Mouse (Mus musculus) heart, embryonic 12.5 days (tissue): ENCODE measurements at regions not wholly inside any gene's neighbourhood (a gene's known extent, or its start where the extent isn't known, plus 50 kb on each side); places are given as distances from the start of the nearest gene placed in this dataset.
"Not testable (repeated sequence)": the region's sequence is repeated elsewhere in the genome, so short reads cannot be mapped to it uniquely, and the experiment has no call there.

ENCODE experiments used
- ATAC-seq: fragments of 200-750 bp; cut with Nextera tagmentation; 2 replicates; pipeline ENCODE4 v1.8.0; 2017; ENCODE audit warnings: moderate TSS enrichment, moderate library complexity; ENCODE audit not compliant: insufficient number of reproducible peaks, low FRiP score
- H3K27ac ChIP-seq: fragments of 300-500 bp; sonication (generic); 2 replicates; pipeline ENCODE4 v1.5.1; 2016; ENCODE audit warnings: mild to moderate bottlenecking, moderate library complexity; ENCODE audit not compliant: poor library complexity, severe bottlenecking
- H3K27me3 ChIP-seq: fragments of 300-500 bp; sonication (generic); replicated peaks from 2 replicates; pipeline ENCODE4 v1.6.1; 2016; ENCODE audit warnings: mild to moderate bottlenecking, moderate library complexity
- H3K36me3 ChIP-seq: fragments of 300-500 bp; sonication (generic); 2 replicates; pipeline ENCODE4 v1.6.1; 2016; ENCODE audit warnings: mild to moderate bottlenecking, moderate library complexity
- H3K4me1 ChIP-seq: fragments of 300-500 bp; sonication (generic); replicated peaks from 2 replicates; pipeline ENCODE4 v1.6.1; 2016; ENCODE audit warnings: mild to moderate bottlenecking
- H3K4me2 ChIP-seq: fragments of 300-500 bp; sonication (generic); 2 replicates; pipeline ENCODE4 v1.6.1; 2016; ENCODE audit warnings: mild to moderate bottlenecking, moderate library complexity
- H3K4me3 ChIP-seq: fragments of 300-500 bp; sonication (generic); 2 replicates; pipeline ENCODE4 v1.5.1; 2016; ENCODE audit warnings: mild to moderate bottlenecking
- H3K9ac ChIP-seq: fragments of 300-500 bp; sonication (generic); 2 replicates; pipeline ENCODE4 v1.6.1; 2016; ENCODE audit warnings: mild to moderate bottlenecking, moderate library complexity
- H3K9me3 ChIP-seq: fragments of 300-500 bp; sonication (generic); replicated peaks from 2 replicates; pipeline ENCODE4 v1.6.1; 2016; ENCODE audit warnings: mild to moderate bottlenecking, moderate library complexity
- WGBS: fragments of 180-500 bp; shearing (Covaris S2); methylation state at CpG from one replicate; pipeline ENCODE4 v1.1.7; 2016; 5-methylcytosine and 5-hydroxymethylcytosine counted together

- Histone ChIP-seq H3K4me2 (no peak overlapping the region), H3K9me3 (no peaks in the 10 kb centered on the region), H3K27ac (no peak overlapping the region), H3K9ac (no peak overlapping the region), H3K4me3 (no peak overlapping the region), H3K27me3 (no peaks in the 10 kb centered on the region), H3K4me1 (peaks cover 28% of the 10 kb centered on the region), H3K36me3 (no peaks in the 10 kb centered on the region)
- no peak for ATAC-seq
- WGBS: 84% methylated on average over 10 of the region's 10 CpGs
Measured at GRCm38 (mm10) chr13:99671747-99672146, 155.4 kb upstream of the Map1b start.

GRCm38 (mm10) chr13:99669987-99670534, 153.7 kb upstream of the Map1b start:
- H3K27ac ChIP-seq: 0 out of 2 replicates have a peak overlapping the region, but pooled peaks have one; percentile 18
- ATAC-seq: 0 out of 2 replicates have a peak, but pooled peaks have one; percentile 29

DNA sequence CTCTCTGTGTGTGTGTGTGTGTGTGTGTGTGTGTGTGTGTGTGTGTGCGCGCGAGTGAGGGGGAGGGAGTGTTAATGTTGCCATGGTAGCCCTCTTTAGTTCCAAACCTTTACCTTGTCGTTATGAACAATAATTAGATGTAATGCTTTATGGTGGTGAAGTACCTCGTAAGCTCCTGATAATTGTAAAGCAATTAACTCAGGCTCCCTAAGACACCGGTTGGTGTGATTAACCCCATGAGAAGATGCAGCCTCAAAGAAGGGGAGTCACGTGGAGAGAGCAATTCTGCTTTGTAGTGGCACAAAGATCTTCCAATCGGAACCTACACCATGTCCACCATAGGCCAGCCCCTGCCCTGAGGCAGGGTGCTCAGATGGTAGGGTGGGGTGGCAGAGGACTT, 152.3 kb upstream of the Map1b start:
- H3K36me3 ChIP-seq: no peaks in the 10 kb centered on the region
- no peak overlapping the region for H3K9ac ChIP-seq
- H3K27ac ChIP-seq: no peak overlapping the region
- WGBS: 78% methylated on average over 8 of the region's 8 CpGs
- no peak overlapping the region for H3K4me3 ChIP-seq
- no peaks in the 10 kb centered on the region for H3K27me3 ChIP-seq
- H3K4me1 ChIP-seq: peaks cover 21% of the 10 kb centered on the region
- ATAC-seq: no peak
- no peak overlapping the region for H3K4me2 ChIP-seq
- H3K9me3 ChIP-seq: no peaks in the 10 kb centered on the region

More at GRCm38 (mm10) chr13:99669987-99670534, 153.7 kb upstream of the Map1b start:
- no peak overlapping the region for H3K4me3 ChIP-seq
- H3K27me3 ChIP-seq: no peaks in the 10 kb centered on the region
- H3K36me3 ChIP-seq: no peaks in the 10 kb centered on the region
- WGBS: 53% methylated on average over 8 of the region's 8 CpGs
- H3K4me1 ChIP-seq: peaks cover 21% of the 10 kb centered on the region
- H3K9ac ChIP-seq: no peak overlapping the region
- no peak overlapping the region for H3K4me2 ChIP-seq
- no peaks in the 10 kb centered on the region for H3K9me3 ChIP-seq

GRCm38 (mm10) chr13:99666086-99666485, 149.7 kb upstream of the Map1b start:
- no peak for ATAC-seq

DNA sequence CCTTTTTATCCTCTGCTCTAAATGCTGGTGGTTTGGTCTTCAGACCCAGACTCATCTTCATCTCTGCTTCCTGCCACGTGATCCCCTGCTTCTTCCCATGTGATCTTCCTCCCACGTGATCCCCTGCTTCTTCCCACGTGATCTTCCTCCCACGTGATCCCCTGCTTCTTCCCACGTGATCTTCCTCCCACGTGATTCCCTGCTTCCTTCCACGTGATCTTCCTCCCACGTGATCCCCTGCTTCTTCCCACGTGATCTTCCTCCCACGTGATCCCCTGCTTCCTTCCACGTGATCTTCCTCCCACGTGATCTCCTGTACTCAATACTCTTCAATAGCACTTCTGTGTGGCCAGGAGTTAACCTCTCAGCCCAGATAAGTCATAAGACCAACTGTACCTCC, 147.1 kb upstream of the Map1b start:
- H3K36me3 ChIP-seq, H3K27ac ChIP-seq, H3K4me1 ChIP-seq, H3K9ac ChIP-seq, H3K27me3 ChIP-seq, H3K9me3 ChIP-seq, ATAC-seq, H3K4me2 ChIP-seq, H3K4me3 ChIP-seq: not testable (repeated sequence)
- WGBS: 77% methylated on average over 12 of the region's 12 CpGs

More at GRCm38 (mm10) chr13:99666086-99666485, 149.7 kb upstream of the Map1b start:
- no peaks in the 10 kb centered on the region for H3K36me3 ChIP-seq
- H3K9ac ChIP-seq: no peak overlapping the region
- no peaks in the 10 kb centered on the region for H3K27me3 ChIP-seq
- H3K4me1 ChIP-seq: peaks cover 14% of the 10 kb centered on the region
- no peaks in the 10 kb centered on the region for H3K9me3 ChIP-seq
- WGBS: 68% methylated on average over 7 of the region's 7 CpGs
- no peak overlapping the region for H3K4me3 ChIP-seq
- no peak overlapping the region for H3K27ac ChIP-seq
- no peak overlapping the region for H3K4me2 ChIP-seq

- Histone ChIP-seq H3K4me1 (peaks cover 29% of the 10 kb centered on the region), H3K27me3 (no peaks in the 10 kb centered on the region), H3K4me2 (no peak overlapping the region), H3K36me3 (no peaks in the 10 kb centered on the region), H3K27ac (no peak overlapping the region), H3K4me3 (no peak overlapping the region), H3K9ac (no peak overlapping the region), H3K9me3 (no peaks in the 10 kb centered on the region)
- 41% methylated on average over 6 of the region's 6 CpGs for WGBS
- ATAC-seq: 0 out of 2 replicates have a peak, but pooled peaks have one; percentile 36
Measured at GRCm38 (mm10) chr13:99647661-99648204, 131.4 kb upstream of the Map1b start.

- Histone ChIP-seq H3K27ac (no peak overlapping the region), H3K27me3 (no peaks in the 10 kb centered on the region), H3K9me3 (no peaks in the 10 kb centered on the region), H3K4me1 (peaks cover 41% of the 10 kb centered on the region), H3K4me2 (no peak overlapping the region), H3K4me3 (no peak overlapping the region), H3K36me3 (no peaks in the 10 kb centered on the region), H3K9ac (no peak overlapping the region)
- 74% methylated on average over 1 of the region's 1 CpGs for WGBS
- no peak for ATAC-seq
Measured at GRCm38 (mm10) chr13:99644771-99645170, 128.4 kb upstream of the Map1b start.

DNA sequence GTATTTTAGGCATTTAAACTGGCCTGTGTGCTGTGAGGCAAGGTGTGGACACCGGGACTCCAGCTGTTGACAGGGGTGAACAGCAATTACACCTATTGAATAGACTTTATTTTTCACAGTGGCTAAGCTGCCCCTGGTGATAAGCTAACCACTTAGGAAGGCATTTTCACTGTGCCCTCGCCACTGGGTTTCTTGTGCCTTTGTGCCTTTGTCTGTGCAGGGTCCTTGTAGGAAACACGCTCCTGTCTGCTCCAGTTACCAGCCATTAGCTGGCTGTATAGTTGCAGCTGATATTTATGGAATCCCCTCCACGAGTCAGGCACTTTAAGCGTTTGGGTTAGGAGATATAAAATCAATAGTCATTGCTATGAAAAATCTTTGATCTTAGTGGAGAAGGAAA, 126.5 kb upstream of the Map1b start:
- H3K9ac ChIP-seq: 0 out of 2 replicates have a peak overlapping the region, but pooled peaks have one; percentile 8

GRCm38 (mm10) chr13:99642301-99642700, 126.0 kb upstream of the Map1b start:
- Histone ChIP-seq H3K27me3 (no peaks in the 10 kb centered on the region), H3K9ac (no peak overlapping the region), H3K9me3 (no peaks in the 10 kb centered on the region), H3K4me2 (no peak overlapping the region), H3K27ac (peak overlapping the region; percentile 53; the same call in 1 of the 2 replicates), H3K36me3 (no peaks in the 10 kb centered on the region), H3K4me1 (peaks cover 35% of the 10 kb centered on the region), H3K4me3 (no peak overlapping the region)
- no peak for ATAC-seq
- WGBS: 47% methylated on average over 5 of the region's 5 CpGs

More for the DNA sequence above, 126.5 kb upstream of the Map1b start:
- Histone ChIP-seq H3K4me3 (no peak overlapping the region), H3K27me3 (no peaks in the 10 kb centered on the region), H3K9me3 (no peaks in the 10 kb centered on the region), H3K27ac (peak overlapping the region; percentile 53), H3K4me2 (0 out of 2 replicates have a peak overlapping the region, but pooled peaks have one; percentile 23), H3K36me3 (no peaks in the 10 kb centered on the region), H3K4me1 (peaks cover 40% of the 10 kb centered on the region)
- 22% methylated on average over 5 of the region's 5 CpGs for WGBS
- ATAC-seq: no peak; the same call in 1 of the 2 replicates

DNA sequence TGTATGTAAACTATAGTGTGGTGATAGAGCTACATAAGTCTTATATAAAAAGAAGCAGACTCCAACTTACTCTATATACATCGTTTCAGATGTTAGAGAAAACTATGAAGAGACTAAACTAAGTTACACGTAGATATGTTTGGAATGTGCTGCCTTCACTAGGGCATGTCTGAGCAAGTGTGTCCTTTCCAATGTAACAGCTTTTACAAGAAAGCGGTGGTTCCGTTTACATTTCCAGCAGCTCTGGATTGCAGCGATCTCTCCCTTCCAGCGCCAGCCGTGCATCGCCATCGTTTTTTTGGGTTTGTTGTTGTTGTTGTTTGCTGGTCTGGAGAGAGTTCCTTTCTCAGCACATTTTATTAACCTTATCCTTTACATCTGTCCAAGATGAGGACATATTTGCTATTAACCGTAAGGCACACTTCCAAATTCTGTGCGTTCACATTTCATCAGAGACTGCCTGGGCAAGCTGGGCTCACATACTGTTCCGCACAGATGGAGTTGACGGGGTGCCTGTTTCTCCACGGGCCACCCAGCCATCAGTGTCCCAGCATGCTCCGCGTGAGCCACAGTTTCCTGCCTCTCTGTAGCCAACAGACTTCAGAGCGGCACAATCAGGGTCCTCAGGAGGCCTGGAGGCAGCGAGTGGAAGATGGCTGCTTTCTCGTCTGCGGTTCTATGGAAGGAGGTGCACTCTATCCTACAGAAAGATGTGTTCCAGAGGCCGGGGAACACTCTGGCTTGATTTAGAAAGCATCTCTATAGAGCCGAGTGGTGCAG, 125.2 kb upstream of the Map1b start:
- WGBS: 83% methylated on average over 22 of the region's 22 CpGs
- no peak for ATAC-seq
- Histone ChIP-seq H3K9ac (no peak overlapping the region), H3K27me3 (no peaks in the 10 kb centered on the region), H3K4me1 (peaks cover 31% of the 10 kb centered on the region), H3K9me3 (no peaks in the 10 kb centered on the region), H3K4me3 (no peak overlapping the region), H3K27ac (0 out of 2 replicates have a peak overlapping the region, but pooled peaks have one; percentile 14), H3K36me3 (no peaks in the 10 kb centered on the region), H3K4me2 (no peak overlapping the region)

DNA sequence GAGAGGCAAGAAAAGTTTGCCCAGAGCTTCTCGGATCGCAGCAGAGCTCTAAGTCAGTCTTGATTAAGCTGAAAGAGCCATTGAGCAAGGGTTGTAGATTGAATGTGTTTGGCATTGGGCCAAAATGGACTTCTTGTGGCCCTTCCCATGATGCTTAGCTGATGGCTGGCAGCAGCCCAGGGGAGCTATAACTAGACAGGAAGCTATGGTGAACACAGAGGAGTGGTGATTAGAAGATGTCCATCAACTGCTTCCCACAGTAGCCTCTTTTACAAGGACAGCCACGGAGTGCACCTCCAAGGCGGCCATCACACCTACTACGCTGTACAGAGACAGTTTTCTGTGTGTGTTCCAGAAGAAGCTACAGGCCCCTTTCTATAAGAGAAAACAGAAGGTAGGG, 116.4 kb upstream of the Map1b start:
- Histone ChIP-seq H3K27ac (no peak overlapping the region), H3K9me3 (no peaks in the 10 kb centered on the region), H3K9ac (no peak overlapping the region), H3K27me3 (no peaks in the 10 kb centered on the region), H3K4me1 (peaks cover 11% of the 10 kb centered on the region; the same call in 1 of the 2 replicates), H3K36me3 (no peaks in the 10 kb centered on the region), H3K4me3 (no peak overlapping the region), H3K4me2 (no peak overlapping the region)
- 60% methylated on average over 5 of the region's 5 CpGs for WGBS
- no peak for ATAC-seq
